Mouse (Mus musculus): ENCODE data around the gene Trim26. TPM values are rescaled to one million over a fixed set of nuclear protein-coding genes. Genes with fewer than 3 reads are reported as not detected.
"Not testable (repeated sequence)": the region's sequence is repeated elsewhere in the genome, so short reads cannot be mapped to it uniquely, and the experiment has no call there.

Trim26 gene
- total RNA-seq, 2 experiments from 2014 or later: 18.4 to 18.7 TPM

DNA sequence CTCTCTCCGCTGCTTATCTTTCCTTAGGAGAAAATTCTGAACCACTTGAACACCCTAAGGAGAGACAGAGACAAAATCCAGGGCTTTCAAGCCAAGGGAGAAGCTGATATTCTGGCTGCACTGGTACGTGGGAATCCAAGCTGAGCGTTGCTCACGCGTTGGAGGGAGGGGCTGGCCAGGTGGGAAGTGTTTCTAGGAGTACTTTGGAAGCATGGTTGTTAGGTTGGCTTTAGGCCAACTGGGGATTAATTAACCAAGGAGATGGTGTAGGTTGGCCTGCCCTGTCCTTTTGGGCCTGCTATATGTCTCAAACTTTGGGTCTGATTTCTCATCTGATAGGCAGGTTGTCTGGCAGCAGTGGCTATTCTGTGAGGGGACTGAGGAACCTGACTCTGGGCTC, 14.3 kb downstream of the Trim26 start:
- no peak for DNase-seq (ENCODE audit: low spot score)

DNA sequence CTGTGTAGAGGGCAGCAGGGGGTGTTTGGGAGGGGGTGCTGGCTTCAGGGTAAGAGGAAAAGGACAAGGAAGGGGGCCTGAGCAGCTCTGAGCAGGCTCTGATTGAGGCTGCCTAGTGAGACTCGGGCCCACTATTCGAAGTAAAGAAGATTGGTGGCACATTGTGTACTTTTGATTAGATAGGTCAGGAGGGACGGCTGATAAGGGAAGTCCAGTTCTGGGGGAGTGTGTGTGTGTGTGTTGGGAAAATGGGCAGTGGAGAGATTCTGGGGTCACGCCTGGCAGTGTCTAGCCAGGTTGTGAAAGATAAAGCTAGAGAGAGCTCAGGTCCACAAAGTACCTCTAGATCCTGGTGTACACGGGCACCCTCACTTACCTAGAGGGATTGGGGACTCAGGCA, 14.7 kb downstream of the Trim26 start:
- no peak for DNase-seq (ENCODE audit: low spot score)

DNA sequence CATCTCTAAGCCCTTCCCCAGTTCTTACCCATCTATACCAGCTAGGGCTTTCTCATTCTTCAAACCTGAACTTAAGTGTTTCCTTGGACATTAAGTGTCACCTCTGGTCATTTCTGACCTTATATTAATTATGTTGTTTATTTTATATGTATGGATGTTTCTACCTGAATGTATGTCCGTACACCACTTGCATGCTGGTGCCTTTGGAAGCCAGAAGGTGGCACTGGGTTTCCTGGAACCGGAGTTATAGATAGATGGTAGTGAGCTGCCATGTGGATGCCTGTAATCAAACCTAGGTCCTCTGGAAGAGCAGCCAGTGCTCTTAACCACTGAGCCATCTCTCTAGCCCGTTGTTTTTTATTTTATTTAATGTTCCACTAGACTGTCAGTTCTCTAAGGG, 18.6 kb downstream of the Trim26 start:
- no peak for DNase-seq (ENCODE audit: low spot score)

DNA sequence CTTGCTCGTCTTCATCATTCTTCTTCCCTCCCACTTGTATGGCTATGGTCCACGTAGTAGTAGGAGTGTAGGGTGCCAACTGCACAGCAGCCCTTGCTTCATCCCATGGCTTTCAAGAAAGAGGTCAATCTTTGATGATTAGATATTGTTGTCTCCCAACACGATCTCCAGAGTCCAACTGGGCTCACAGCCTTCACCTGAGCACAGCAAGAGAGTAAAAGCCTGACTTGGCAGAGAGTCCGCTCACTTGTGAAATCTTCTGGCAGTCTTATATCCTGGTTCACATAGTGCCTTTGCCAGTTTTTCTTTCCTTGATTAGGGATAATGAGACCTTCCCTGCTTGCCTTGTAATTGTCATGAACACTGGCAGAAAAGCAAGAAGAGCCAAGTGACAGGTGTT, 19.3 kb downstream of the Trim26 start:
- no peak for DNase-seq (ENCODE audit: low spot score)

DNA sequence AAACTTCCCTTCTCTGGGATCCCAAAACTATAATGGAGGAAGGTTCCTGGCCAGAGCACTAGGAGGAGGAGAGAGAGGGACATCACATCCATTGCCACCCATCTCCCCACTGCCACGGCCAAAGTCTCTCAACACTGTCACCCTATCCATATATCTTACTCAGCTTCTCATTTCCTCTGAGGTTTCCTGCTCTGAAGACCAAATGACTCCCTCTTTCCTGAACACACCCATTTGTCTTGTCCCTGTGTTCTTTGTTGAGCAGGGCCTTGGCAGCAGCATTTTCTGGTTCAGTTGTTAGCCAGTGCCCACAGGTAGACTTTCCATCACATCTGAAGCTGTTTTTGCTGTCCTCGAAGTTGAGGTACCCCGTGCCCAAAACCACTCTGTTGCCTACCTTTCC, 21.2 kb downstream of the Trim26 start:
- DNase-seq (ENCODE audit: low spot score): no peak

DNA sequence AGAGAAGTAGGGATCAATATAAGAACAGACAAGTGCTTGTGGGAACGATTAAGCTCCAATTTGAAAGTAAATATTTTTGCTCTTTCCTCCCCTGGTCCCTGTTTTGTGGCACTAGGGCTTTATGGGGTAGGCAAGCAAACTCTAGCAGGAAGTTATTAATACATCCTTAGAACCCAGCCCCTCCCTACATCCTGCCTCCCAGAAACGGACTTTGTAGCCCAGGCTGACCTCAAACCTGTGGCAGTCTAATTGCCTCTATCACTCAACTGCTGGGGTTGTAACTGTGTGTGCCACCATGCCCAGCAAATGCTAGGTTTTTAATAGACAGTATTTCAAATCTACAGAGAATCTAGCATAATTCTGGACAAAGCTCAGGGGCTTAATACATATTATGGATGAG, 24.7 kb downstream of the Trim26 start:
- DNase-seq (ENCODE audit: low spot score): no peak

DNA sequence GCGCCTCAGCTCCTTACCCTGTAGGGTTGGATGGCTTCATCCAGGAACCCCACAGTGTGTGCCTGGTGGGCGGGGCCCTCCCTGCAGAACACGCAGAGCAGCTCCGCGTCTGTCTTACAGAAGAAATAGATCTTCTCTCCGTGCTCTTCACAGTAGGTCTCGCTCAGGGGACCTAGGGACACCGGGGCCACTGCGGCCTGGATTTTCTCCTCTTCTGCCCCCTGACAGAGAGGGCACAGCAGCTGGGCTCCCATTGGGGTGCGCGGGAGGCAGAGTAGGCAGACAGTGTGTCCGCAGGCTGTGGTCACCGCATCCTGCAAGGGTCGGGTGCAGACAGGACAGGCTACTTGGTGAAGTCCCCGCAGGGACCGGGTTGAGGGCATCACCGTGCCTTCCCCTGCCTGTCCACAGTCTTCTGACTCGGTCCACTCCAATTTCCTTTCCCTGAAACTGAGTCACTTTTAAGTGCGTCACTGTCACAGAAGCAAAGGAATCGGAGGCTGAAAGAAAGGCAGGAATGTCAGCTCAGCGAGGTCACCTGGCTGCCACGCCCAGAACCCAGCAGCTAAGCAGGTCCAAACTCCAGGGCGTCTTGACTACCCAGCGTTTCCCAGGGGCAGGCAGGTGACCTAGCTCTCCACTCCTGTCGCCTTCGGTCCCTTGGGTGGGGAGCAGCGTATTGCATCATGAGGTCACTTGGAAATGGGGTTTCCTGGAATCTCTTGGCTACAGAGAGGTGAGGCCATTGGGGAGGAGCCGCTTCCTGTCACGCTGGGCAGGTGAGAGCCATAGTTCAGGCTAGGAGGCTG, 30.0 kb downstream of the Trim26 start, which contains the start of gene Trim15:
Gene Trim15, minus strand, starts transcription at position 492 of the 809 bp plus-strand sequence.
- no peak for DNase-seq (ENCODE audit: low spot score)

DNA sequence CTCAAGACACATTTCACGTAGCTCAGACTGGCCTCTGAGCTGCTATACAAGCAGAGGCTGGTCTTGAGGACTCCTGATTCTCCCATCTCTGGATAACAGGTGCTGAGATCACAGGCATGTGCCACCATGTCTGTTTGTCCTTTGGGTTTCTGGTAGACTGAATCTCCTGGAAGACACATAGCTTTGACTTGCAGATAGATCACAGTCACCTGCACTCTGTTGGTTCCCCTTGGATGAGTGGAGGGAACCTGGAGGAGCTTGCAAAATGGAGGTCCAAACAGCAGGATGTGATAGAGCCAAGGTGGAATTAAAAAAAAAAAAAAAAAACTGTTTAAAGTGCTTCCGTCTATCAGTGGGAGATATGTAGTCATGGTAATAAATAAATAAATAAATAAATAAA, 31.9 kb downstream of the Trim26 start:
- no peak for DNase-seq (ENCODE audit: low spot score)

DNA sequence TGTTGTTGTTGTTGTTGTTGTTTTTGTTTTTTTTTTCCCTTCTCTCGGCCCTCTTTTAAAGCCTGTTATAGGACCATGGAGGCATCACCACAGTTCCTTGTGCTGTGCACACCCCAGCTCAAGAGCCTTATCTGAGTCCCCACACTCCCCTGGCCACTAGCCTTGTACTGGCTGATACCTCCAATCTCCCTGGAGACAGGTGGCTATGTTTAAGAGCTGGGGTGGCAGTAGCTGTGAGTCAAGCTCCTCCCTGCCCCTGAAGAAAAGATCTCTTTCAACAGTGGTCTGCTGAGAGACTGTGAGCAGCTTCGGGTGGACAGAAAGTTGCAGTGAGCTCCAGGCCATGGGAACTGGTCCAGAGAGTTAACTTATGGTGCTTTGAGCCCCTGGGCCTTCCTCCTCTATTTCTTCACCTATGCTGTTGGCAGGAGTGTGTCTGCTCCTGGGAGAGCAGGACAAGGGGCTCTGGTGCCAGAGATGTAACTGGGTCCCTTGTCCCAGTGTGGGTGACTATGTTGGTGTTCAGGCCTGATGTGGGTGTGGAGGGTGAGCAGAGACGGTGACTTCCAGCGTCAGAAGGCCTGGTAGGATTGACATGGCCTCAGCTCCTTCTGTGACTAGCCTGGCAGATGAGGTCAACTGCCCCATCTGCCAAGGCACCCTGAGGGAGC, 32.5 kb downstream of the Trim26 start, which contains the start of gene Trim10:
Gene Trim10, plus strand, starts transcription at position 291 of the 671 bp plus-strand sequence.
- no peak for DNase-seq (ENCODE audit: low spot score)

DNA sequence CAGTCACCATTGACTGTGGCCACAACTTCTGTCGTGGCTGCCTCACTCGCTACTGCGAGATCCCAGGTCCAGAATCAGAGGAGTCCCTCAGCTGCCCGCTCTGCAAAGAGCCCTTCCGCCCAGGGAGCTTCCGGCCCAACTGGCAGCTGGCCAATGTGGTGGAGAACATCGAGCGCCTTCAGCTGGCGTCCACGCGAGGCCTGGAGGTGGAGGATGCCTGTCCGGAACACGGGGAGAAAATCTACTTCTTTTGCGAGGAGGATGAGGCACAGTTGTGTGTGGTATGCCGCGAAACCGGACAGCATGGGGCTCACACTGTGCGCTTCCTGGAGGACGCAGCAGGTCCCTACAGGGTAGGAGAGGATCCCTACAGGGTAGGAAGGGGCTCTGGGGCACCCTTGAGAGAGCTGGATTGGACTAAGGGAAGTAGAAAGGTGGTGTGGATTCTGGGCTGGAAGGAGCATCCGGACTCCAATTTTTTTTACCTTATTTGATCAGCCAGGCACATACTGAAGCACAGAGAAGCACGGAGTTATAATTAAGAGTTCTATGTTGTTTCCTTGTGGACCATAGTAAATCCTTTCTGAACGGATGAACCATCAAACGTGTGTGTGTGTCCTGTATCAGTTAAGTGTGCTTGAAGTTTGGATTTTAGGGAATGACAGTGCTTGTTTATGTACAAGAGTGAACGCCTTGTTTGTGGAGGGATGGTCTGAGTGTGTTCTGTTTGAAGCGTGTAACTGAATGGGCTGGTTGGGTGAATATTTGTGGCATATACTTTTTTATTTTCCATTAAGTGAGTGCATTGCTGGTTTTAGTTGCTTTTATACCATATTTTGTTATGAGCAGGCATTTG, 33.2 kb downstream of the Trim26 start:
- DNase-seq (ENCODE audit: low spot score): no peak

DNA sequence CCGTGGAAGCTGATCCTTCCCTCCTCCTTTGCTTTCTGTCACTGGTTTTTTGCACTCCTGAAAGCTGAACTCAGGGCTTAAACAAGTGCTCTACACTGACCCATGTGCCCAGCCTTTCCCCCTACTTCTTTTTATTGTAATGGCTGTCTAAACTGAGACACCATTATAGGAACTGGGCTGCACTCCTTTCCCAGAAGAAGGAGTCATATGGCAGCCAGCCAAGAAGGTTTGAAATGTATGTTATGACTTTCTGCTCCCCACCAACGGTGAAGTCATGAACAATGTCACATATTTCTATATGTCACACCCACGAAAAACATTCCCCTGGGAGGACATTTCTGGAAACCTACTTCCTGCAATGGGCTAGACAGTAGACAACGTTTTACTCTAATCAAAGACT, 37.7 kb downstream of the Trim26 start:
- no peak for DNase-seq (ENCODE audit: low spot score)

DNA sequence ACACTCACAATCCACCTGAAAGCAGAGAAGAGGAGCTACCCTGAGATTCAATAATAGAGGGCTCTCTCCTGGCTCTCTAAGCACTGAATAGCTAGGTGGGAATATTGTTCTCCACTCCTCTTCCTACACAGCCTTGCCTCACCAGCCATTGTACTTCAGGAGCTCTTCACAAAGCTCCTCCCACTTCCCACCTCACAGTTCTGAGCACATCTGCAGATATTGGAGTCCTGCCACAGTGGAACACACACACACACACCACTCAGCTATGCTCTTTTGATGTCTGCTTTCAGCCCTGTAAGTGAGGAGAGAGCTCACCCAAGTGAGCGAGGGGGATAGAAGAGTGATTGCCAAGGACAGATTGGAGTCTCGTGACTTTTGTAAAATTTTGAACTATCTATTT, 46.4 kb downstream of the Trim26 start:
- no peak for DNase-seq (ENCODE audit: low spot score)

DNA sequence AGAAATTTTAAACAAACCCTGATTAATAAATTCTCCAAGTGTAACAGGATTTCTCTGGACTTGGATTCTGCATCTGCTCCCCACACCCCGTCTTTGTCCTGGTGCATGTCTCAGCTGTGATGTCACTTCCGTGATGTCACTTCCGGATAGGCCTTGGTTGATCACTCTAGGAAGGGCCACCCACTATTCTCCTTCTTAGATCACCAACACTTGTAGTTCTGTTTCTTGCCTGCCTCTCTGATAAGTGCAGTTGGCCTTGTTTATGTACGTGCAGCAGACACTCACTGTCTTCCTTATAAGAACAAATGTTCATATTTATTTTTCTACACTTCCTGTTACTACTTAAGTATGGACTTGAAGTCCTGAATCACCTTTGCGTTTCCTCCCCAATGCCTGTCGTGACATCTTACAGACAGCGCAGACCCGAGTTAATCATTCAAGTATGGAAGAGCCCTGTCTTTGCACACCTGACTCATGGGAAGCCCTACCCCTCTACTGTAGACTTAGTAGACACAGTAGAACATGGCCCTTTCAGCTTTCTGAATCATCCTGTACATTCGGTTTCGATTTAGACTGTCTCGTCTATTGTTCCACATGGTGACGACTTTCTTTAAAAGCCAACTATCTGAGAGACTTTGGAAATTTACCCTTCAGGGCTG, 48.3 kb downstream of the Trim26 start:
- no peak for DNase-seq (ENCODE audit: low spot score)

DNA sequence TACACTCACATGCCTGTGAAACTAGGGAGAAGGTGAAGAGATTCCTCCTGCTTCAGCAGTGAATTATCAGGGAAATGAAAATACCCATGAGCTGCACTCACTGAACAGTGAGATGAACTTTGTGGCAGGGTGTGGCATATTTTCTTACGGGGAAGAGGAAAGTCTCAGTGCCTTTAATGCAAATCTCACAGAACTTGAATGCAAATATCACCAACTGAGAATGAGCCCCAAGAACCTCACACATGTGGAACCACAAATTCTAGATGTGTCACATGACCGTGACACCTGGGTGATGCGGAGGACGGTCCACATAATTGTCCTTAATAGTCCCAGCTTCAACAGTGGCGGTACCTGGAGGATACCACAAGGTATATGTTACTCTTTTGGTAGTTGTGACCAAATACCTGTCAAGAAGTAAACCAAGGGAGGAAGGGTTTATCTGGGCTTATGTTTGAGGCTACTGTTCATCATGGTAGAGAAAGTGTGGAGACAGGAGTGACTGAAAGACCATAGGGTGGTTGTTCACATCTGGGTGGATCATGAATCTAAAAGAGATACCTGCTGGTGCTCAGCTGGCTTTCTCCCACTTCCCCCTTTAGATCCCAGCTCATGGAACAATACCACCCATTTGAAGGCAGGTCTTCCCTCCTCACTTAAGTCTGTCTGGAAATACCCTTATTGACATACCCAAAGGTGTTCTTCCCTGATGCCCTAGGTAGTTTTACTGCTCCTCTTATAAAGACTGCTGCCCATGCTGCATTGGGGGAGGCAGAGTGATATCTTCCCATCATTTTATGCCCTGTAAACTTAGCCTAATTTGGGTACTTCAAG, 53.4 kb downstream of the Trim26 start, which contains the start of gene Trim40:
Gene Trim40, minus strand, starts transcription at position 51 of the 831 bp plus-strand sequence.
- DNase-seq (ENCODE audit: low spot score): no peak

DNA sequence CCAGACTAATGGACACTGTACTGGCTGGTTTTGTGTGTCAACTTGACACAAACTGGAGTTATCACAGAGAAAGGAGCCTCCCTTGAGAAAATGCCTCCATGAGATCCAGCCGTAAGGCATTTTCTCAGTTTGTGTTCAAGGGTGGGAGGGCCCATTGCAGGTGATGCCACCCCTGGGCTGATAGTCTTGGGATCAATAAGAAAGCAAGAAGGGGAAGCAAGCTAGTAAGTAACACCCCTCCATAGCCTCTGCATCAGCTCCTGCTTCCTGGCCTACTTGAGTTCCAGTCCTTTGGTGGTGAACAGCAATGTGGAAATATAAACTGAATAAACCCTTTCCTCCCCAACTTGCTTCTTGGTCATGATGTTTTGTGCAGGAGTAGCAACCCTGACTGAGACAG, 54.6 kb downstream of the Trim26 start:
- not testable (repeated sequence) for DNase-seq (ENCODE audit: low spot score)

DNA sequence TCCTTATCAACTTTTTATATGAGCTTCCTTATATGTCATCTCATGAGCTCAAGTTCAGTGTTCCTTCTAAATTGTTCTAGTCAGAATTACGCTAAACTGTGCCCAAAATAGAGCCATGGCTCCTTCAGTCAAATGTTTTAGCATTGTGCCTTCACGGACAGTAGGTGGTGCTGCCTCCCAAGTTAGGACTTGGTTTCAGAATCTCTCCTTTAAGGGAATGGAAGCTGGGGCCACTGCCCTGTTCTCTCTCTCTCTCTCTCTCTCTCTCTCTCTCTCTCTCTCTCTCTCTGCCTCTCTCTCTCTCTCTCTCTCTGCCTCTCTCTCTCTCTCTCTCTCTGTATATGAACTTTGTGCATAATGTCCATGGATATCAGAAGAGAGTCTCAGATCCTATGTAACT, 55.4 kb downstream of the Trim26 start:
- DNase-seq (ENCODE audit: low spot score): peak; percentile 8

DNA sequence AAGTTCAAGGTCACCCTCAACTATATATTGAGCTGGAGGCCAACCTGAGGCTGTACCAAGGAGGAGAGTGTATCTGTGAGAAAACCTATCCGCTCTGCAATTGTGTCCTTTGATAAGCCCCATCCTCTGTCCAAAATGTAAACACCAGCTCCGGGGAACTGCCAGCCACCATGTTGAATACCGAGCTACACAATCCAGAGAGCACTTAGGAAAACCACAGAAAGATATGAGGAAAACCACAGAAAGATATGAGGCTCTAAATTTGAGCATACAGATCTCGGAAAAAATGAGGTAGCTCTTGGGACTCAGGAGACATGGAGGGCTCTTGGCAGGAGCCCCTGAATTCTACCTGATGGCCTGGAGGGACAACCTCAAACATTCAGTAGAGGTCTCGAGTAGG, 56.5 kb downstream of the Trim26 start:
- DNase-seq (ENCODE audit: low spot score): no peak

DNA sequence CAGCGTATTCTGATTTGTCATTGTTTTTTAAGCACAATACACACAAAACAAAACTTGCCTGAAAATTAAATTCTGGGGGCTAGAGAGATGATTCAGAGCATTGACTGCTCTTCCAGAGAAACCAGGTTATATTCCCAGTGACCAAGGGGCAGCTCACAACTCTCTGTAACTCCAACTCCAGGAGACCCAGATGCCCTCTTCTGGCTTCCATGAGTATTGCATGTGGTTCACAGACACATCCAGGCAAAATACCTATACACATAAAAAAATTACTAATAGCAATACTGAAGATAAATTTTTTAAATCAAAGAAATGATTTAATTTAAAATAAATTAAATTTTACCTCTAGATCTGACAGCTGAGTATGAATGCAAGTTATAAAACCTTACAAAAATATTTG, 59.6 kb downstream of the Trim26 start:
- DNase-seq (ENCODE audit: low spot score): peak; percentile 34

DNA sequence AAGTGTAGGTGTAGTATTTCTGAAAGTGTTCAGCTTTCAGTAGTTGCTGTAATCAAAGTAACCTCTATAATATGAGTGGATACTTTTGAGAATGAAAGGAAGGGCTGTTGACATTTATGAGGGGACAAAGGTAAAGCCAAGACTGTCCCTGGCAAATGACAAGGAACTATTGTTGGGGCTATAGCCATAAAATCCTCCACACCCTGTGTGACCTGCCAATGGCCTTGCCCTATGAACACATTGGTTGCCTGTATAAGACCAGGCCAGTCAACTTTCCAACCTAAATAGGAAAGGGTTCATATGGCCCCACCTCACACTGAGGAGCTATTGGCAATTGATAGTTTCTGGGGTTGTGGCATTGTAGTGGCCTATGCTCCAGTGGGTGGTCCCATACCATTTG, 60.1 kb downstream of the Trim26 start:
- no peak for DNase-seq (ENCODE audit: low spot score)

DNA sequence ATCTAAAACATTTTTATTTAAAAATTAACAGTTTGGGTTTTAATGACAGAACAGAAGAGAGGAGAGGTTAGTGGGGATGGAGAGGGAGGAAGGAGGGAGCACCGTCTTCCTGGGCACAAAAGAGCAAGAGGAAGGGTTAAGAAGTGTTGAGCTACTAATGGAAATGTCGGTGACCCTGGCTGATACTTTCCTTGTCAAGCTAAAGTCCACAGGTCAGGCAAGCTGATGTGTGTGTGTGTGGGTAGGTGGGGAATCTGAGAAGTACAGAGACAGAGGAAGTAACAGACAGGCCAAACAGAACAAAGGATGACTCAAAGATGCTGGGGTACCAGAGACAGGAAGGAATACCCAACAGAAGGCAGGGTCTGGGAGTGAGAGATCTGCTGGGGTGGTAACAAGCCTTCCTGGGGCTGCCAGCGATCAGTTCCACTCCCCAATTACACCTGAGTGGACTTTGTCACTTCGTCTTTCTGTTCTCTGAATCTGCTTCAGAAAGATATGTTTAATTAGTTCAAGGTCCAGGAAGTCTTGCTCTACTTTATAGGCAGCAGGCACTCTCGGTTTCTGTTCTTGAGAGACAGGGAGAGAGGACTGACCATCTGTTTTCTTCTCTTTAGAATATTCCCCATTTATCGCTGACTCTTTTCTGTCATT, 60.7 kb downstream of the Trim26 start, which contains the start of gene Trim31:
Gene Trim31, plus strand, starts transcription at position 567 of the 654 bp plus-strand sequence.
- DNase-seq (ENCODE audit: low spot score): no peak
